Mouse (Mus musculus) brain, embryonic 18.5 days (tissue): ENCODE data around the gene Mfap3.

ENCODE experiments used
- DNase-seq: peaks from one replicate; pipeline ENCODE4 v3.0.0-alpha.2; 2012; ENCODE audit warnings: low read depth, low spot score

Gene Mfap3

GRCm38 (mm10) chr11:57518091-57518750 lies at the start of gene Mfap3, which contains the start of gene Fam114a2:
Gene Mfap3 (plus strand): TSS chr11:57518664.
Gene Fam114a2 (minus strand): TSS chr11:57518617.
- peak; percentile 54 for DNase-seq

GRCm38 (mm10) chr11:57468706-57469105 lies 49.8 kb upstream of the Mfap3 start:
- DNase-seq = no peak

DNA sequence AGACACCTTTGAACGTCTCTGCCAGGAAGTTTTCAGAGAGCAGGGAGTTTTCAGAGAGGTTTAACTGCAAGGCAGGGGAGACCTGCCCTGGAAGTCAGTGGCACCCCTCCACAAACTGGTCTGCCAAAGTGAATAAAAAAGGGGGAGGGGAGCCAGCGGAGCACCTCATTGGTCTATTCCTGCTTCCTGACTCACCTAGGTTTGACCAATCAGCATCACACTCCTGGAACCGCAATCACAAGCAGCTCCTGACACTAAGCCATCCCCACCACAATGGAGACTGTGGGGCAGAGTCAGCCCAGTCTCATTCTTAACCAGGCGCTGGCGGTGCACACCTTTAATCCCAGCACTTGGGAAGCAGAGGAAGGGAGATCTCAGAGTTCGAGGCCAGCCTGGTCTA lies 48.4 kb upstream of the Mfap3 start:
- DNase-seq = no peak

- no peak for DNase-seq
These were observed 47.5 kb upstream of the Mfap3 start for GRCm38 (mm10) chr11:57470979-57471378.

DNA sequence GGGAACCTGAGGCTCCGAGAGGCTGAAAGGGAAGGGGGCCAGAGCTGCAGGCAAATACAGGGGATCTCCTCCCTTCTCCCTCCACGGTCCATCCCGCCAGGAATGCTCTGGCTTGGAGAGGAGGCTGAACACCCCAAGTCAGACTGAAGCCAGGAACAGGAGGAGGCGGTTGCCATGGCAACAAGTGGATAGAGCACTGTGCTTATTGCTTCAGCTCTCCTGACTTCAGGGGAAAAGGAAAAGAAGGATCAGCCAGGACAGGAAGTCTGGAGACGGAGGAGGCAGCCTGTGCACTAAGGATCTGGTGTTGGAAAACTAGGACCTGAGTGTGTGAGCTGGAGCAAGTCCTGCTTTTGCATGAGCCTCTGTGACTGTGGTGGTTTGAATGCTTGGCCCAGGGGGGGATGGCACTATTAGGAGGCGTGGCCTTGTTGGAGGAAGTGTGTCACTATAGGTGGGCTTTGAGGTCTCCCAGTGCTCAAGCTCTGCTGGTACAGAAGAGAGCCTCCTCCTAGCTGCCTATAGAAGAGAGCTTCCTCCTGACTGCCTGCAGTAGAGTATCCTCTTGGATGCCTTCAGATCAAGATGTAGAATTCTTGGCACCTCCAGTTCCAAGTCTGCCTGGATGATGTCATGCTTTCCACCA lies 44.0 kb upstream of the Mfap3 start:
- DNase-seq = peak; percentile 37

DNA sequence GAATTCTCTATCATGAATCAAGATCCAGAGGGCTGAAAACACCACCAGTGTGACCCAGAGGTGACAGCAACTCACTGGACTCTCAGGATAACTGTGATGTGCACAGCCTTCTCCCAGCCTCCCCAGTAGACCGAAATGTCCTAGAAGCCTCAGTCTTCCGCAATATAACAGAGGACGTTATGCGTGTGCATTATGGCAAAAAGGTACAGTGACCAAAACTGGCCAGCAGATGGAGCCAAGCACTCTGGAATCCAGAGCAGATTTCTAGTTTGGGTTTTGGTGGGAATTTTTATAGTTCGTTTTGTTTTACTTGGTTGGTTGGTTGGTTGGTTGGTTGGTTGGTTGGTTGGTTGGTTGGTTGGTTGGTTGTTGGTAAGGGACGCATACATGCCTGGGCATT lies 43.3 kb upstream of the Mfap3 start:
- no peak for DNase-seq

GRCm38 (mm10) chr11:57478077-57478476 lies 40.4 kb upstream of the Mfap3 start:
- DNase-seq = no peak

GRCm38 (mm10) chr11:57488436-57488835 lies 30.0 kb upstream of the Mfap3 start:
- no peak for DNase-seq

DNA sequence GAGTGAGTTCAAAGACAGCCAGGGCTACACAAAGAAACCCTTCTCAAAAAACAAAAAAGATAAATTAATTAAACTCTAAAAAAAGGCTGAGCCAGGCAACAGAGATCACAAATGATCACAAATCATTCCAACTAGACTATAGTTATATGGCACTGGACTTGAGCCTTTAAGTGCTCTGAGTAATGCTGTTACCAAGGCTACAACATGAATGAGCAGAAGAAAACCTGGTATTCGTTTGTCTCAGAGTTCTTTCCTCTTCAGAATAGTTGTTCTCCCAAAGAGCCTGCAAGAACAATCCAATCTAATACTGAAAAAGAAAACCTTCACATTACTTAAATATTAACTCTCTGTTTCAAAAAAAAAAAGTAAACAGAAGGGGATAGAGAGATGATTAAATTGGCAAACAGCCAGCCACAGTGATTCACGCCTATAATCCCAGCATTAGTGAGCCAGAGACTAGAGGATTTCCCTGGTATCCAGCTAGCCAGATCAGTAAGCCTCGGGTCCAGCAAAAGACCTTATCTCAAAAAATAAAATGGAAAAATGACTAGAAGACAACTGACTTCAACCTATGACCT lies 21.9 kb upstream of the Mfap3 start:
- DNase-seq = no peak

DNA sequence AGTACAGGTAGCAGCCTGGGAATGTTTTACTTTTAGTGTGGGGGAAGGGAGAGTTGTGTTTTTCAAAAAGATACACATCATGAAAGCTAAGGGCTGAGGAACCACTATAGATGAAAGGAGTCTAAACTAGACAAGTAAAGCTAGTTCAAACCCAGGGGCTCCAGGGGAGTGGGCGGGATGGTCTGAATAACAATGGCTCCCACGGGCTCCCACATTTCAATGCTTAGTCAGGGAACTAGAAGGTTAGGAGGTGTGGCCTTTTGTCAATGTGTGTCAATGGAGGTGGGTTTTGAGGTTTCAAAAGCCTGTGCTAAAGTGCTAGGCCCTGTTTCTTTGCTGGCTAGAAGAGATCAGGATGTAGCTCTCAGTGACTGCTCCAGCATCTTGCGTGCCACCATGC lies 20.8 kb upstream of the Mfap3 start:
- DNase-seq = no peak

DNA sequence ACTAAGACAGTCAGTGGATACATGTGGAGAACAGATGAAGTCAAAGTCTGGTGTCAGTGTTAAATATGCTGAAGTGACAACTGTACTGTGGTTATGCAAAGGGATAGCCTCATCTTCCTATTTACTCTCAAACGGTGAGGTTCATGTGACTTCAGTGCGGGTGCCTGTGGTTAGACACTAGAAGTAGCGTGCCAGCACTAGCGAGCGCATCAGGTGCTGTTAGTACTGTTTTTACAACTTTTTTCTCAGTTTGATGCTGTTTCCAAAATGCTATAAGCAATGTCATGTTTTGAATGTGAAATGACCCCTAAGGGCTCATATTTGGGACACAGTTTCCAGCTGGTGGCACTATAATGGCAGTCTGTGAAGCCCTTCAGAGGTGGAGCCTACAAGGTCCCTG lies 20.2 kb upstream of the Mfap3 start:
- DNase-seq = no peak

GRCm38 (mm10) chr11:57503155-57503554 lies 15.3 kb upstream of the Mfap3 start:
- no peak for DNase-seq

DNA sequence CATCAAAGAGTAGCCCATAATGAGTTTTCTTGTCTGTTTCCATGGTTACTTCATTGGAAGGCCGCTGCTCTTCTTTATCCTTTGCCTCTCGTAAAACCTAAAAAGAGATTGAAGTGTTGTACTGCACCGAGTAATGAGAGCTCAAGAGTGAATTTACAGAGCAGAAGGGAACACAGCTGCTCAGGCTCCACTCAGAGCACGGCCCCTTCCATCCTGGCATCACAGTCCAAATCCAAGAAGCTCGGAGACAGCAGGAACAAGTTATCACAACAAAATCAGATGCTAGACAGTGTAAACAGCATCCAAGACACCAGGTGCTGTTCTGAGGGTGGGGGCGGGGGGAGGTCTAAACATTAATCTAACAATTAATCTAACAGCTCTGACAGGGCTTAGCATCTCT lies 11.6 kb upstream of the Mfap3 start:
- peak; percentile 46 for DNase-seq

GRCm38 (mm10) chr11:57515218-57515617 lies 3.2 kb upstream of the Mfap3 start:
- no peak for DNase-seq

DNA sequence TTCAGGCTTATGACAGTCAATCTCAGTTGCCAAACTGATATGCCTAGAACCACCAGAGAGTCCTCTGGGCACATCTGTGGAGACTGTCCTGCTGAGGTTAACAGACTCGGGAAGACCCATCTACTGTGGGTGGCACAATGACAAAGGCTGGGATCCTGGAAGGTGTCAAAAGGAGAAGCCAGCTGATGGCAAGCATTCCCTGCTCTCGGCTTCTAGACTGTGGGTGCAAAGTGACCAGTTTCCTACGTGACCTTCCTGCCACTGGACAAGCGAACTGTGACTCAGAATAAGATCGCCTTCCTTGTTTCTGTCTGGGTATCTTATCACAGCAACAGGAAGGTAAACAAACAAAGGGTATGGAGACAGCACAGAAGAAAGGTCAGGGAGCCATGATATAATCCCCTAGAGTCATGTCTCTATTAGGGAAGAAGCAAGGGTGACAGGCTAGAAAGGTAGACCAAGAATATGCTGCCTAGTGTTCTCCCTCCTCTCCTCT lies 1.5 kb upstream of the Mfap3 start:
- no peak for DNase-seq

DNA sequence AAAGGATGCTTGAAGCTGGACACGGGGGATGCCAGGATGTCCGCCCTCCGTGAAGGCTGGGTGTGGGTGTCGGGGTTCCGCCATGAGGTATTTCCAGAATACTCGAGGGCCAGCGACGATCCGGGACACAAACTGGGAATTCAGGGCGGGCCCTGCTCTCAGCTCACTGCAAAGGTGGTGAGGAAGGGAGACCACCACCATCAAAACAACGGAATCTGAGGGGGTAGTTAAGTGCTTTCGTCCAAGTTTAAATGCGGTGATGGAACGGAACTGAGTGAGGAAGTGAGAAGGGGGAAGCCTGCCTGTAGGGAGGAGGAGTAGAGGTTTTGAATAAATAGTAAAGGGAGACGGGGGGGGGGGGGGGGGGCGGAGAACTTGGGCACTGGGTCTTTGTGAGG lies 286 bp downstream of the Mfap3 start:
- no peak for DNase-seq

- no peak for DNase-seq
These were observed 840 bp downstream of the Mfap3 start for GRCm38 (mm10) chr11:57519304-57519703.

DNA sequence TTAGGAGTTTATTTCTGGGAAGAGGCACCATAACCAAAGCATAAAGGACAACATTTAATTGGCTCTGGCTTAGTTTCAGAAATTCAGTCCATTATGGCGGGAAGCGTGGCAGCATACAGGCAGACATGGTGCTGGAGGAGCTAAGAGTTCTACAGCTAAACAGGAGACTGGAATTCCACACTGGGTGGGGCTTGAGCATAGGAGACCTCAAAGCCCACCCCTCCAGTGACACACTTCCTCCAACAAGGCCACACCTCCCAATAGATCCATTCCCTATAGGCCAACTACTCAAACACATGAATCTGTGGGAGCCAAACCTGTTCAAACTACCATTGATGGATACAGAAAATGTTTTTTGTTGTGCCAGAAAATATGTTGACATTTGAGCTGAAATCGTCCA lies 2.7 kb downstream of the Mfap3 start:
- DNase-seq = no peak

GRCm38 (mm10) chr11:57522046-57522445 lies 3.6 kb downstream of the Mfap3 start:
- peak; percentile 84 for DNase-seq

DNA sequence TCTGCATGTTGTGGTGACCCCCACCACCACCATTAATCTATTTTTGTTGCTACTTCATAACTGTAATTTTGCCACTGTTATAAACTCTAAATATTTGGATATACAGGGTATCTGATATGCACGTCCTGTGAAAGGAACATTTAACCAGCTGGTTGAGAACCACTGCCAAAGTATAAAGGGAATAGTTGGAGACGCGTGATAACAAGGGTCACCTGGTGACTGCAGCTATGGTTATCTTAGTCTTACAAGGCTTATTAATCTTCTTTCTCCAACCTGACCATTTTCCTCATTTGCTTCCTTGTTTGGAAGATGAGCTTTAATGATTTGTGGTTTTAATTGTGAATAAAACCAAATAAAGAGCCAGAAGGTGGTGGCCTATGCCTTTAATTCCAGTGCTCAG lies 5.0 kb downstream of the Mfap3 start:
- no peak for DNase-seq

GRCm38 (mm10) chr11:57524597-57524996 lies 6.1 kb downstream of the Mfap3 start:
- DNase-seq = no peak

- DNase-seq = no peak
These were observed 7.4 kb downstream of the Mfap3 start for GRCm38 (mm10) chr11:57525900-57526299.

- DNase-seq = no peak
These were observed 9.0 kb downstream of the Mfap3 start for GRCm38 (mm10) chr11:57527506-57527905.
